Mouse (Mus musculus) liver, embryonic 14.5 days (tissue): ENCODE data around the gene Ndufb6. TPM values are rescaled to one million over a fixed set of nuclear protein-coding genes. Genes with fewer than 3 reads are reported as not detected.
A peak's percentile ranks its signal among the peaks of the same experiment; 100 is the strongest.

ENCODE experiments used
- ATAC-seq: fragments of 200-750 bp; cut with Nextera tagmentation; 2 replicates; pipeline ENCODE4 v1.8.0; 2017; ENCODE audit warnings: moderate number of reproducible peaks, mild to moderate bottlenecking, moderate library complexity; ENCODE audit not compliant: insufficient read depth
- DNase-seq, 3 experiments: peaks; one replicate each; pipeline ENCODE4 v3.0.0-alpha.2; 2012 to 2013; ENCODE audit warnings: low read depth in 3 of 3, low spot score in 3 of 3
- H3K27ac ChIP-seq: fragments of 300-500 bp; sonication (generic); 2 replicates; pipeline ENCODE4 v1.5.1; 2014; ENCODE audit warnings: moderate library complexity, mild to moderate bottlenecking, control low read depth, inconsistent platforms
- H3K27me3 ChIP-seq: fragments of 300-500 bp; sonication (generic); 2 replicates; pipeline ENCODE4 v1.6.1; 2014; ENCODE audit warnings: mild to moderate bottlenecking, low read length, moderate library complexity; ENCODE audit not compliant: control insufficient read depth, insufficient read depth
- H3K36me3 ChIP-seq: fragments of 300-500 bp; sonication (generic); replicated peaks from 2 replicates; pipeline ENCODE4 v1.6.1; 2014; ENCODE audit warnings: low read depth; ENCODE audit not compliant: control insufficient read depth, insufficient read depth
- H3K4me1 ChIP-seq, 2 experiments: fragments of 200-500 bp in 1 of 2; fragments of 300-500 bp in 1 of 2; sonication (generic) in 1 of 2; replicated peaks; 2 replicates each; pipeline ENCODE4 v1.6.1; 2012 to 2014; ENCODE audit warnings: antibody characterized with exemption in 1 of 2, inconsistent platforms in 1 of 2, low read length in 1 of 2; ENCODE audit not compliant: control insufficient read depth in 2 of 2, insufficient read depth in 2 of 2
- H3K4me2 ChIP-seq: fragments of 300-500 bp; sonication (generic); 2 replicates; pipeline ENCODE4 v1.6.1; 2014; ENCODE audit warnings: low read depth, mild to moderate bottlenecking, control low read depth, moderate library complexity
- H3K4me3 ChIP-seq, 2 experiments: fragments of 200-500 bp in 1 of 2; fragments of 300-500 bp in 1 of 2; sonication (generic) in 1 of 2; 2 replicates each; pipeline ENCODE4 v1.5.1; 2012 to 2014; ENCODE audit warnings: low read depth in 2 of 2, low read length in 2 of 2, mild to moderate bottlenecking in 2 of 2, control low read depth in 1 of 2, inconsistent platforms in 1 of 2, moderate library complexity in 1 of 2; ENCODE audit not compliant: insufficient read depth in 1 of 2
- H3K9ac ChIP-seq: fragments of 300-500 bp; sonication (generic); replicated peaks from 2 replicates; pipeline ENCODE4 v1.6.1; 2014; ENCODE audit warnings: mild to moderate bottlenecking, control low read depth, moderate library complexity
- H3K9me3 ChIP-seq: fragments of 300-500 bp; sonication (generic); 2 replicates; pipeline ENCODE4 v1.6.1; 2016; ENCODE audit warnings: low read length, mixed read lengths; ENCODE audit not compliant: control insufficient read depth
- CTCF ChIP-seq: IDR thresholded peaks from 2 replicates; pipeline ENCODE4 v1.5.1; 2016; ENCODE audit warnings: antibody characterized with exemption, low read depth, control low read depth
- EP300 ChIP-seq: IDR thresholded peaks from 2 replicates; pipeline ENCODE4 v1.6.1; 2016; ENCODE audit warnings: antibody characterized with exemption, low read depth
- WGBS: fragments of 180-500 bp; shearing (Covaris S2); extraction: QIAGEN DNeasy Blood & Tissue Kit; methylation state at CpG from one replicate; pipeline ENCODE4 v1.1.7; 2014; ENCODE audit not compliant: insufficient replicate concordance; 5-methylcytosine and 5-hydroxymethylcytosine counted together
- polyA plus RNA-seq, 2 experiments: library from polyadenylated mRNA; depleted of rRNA in 1 of 2; stranded (reverse) in 1 of 2; unstranded in 1 of 2; fragments of >200 nt; fragmentation: Nextera tagmentation in 1 of 2; extraction: Ambion mirVana in 1 of 2; gene quantifications; 2 replicates each; pipeline versions ENCODE4 v1.2.1 to v1.2.3; 2012 to 2014

The Ndufb6 gene
- polyA plus RNA-seq (2012; rRNA removed) (56.4 and 62.1 TPM in 2 replicates), polyA plus RNA-seq (2014; fragmentation: Nextera tagmentation; extraction: Ambion mirVana) (161 TPM in 2 replicates)

DNA sequence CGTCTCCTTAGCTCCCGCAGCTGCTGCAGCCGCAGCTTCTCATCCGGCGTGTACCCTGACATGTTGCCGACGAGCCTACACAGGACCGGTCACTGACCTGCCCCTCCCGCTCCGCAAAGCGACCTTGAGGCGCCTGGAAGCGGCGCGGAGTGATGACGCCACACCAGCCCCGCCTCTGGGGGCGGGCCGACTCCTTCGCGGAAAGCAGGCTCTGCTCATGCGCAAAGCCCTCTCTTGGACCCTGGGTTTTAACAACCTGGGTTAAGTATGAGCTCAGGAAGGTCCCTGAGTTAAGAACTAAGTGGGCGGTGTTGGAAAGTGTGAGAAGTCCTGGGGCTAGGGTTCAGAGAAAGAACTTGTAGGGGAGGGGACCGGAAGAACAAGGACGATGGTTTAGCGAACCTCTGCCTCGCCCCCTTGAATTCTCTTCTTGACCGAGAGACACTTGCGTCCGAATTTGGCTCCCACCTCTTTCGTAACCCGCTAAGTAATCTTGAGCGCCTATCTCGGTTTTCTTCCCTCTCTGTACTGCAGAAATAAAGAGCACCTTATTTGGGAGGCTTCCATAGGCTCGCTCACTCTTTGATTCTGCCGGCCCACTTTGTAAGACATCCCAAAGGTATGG, at the start of gene Ndufb6:
Ndufb6 (minus strand) TSS at position 146 of the 625 bp plus-strand sequence.
- TF ChIP-seq EP300 (no peak), CTCF (no peak)
- under 1% methylated on average over 36 of the region's 36 CpGs for WGBS
- H3K36me3 ChIP-seq: no peaks in the 10 kb centered on the region

DNA sequence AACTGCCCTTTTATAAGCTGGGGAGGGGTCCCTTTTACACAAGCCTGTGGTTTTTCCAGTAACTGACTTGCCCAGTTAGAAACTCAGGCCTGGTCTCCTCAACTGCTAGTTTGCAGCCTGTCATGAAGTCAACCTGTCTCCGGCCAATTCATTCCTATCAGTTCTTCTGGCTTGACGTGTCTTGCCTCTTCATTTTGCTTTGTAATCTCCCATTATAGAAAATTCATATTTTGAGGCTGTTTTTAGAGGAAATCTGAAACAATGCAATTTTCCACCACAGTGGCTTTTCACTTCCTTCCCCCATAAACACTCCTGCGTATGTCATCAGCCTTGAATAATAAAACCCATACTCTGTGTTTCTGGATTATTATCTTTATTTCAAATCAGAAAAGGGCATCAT, 47.9 kb upstream of the Ndufb6 start:
- Histone ChIP-seq H3K36me3 (no peaks in the 10 kb centered on the region), H3K4me1 (no peaks in the 10 kb centered on the region), H3K4me3 (no peak overlapping the region), H3K27me3 (no peaks in the 10 kb centered on the region), H3K9ac (no peak overlapping the region), H3K27ac (no peak overlapping the region), H3K4me2 (no peak overlapping the region), H3K9me3 (no peaks in the 10 kb centered on the region)
- ATAC-seq: no peak
- no peak for DNase-seq
- WGBS: 41% methylated on average over 3 of the region's 3 CpGs
- TF ChIP-seq CTCF: no peak
- TF ChIP-seq EP300: no peak

More for the DNA sequence above, at the start of gene Ndufb6:
- Histone ChIP-seq H3K9ac (peak within 1 kb of the TSS; percentile 82), H3K4me3 (peak within 1 kb of the TSS; percentile 85 to 89), H3K27me3 (no peaks in the 10 kb centered on the region), H3K4me1 (peaks cover 0 to 5% of the 10 kb centered on the region in 2 experiments; a peak in 1 of 4 replicates), H3K4me2 (peak within 1 kb of the TSS; percentile 72), H3K9me3 (no peaks in the 10 kb centered on the region), H3K27ac (peak within 1 kb of the TSS; percentile 5; the same call in 1 of the 2 replicates)
- peak; percentile 98 for ATAC-seq
- peak; percentile 81 to 86 (median 85) for DNase-seq

DNA sequence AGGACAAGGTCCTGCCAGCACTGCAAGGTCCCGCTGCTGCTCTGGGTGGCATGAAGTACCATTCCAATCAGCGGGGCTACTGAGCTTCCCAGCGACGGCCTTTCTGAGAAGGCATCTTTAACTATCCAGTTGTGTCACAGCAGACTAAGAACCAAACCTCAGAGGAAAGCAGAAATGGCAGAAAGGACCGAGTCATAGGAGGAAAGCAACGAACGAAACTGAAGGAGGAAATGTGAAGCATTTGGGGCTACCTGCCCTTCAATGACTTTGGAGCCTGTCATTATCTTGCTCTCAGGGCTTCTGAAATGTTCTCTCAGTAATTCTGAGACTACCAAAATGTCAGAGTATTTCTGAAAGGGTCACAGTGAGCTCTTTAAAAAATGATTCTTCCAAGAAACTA, 45.4 kb upstream of the Ndufb6 start:
- no peak for DNase-seq
- 58% methylated on average over 7 of the region's 7 CpGs for WGBS

DNA sequence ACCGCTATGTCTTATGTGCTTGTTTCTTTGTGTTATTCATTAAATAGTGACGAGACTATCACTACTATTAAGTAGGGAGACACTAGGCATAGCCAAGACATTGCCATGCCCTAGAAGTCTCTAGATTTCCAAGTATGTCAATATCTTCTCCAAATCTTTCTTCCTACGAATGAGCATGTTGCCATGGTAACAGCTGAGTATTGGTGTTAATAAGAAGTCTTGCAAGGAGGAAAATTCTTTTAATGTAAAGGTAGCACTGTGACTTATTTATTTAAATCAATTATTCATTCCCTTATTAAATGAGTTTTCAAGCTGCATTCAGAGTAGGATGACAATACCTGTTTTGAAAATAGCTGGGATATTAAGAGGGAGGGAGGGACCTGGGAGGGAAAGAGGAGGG, 38.2 kb upstream of the Ndufb6 start:
- no peak overlapping the region for H3K4me3 ChIP-seq
- TF ChIP-seq EP300 (no peak), CTCF (no peak)
- H3K4me2 ChIP-seq: no peak overlapping the region
- H3K27ac ChIP-seq: no peak overlapping the region
- DNase-seq: no peak
- no peak for ATAC-seq
- no peaks in the 10 kb centered on the region for H3K27me3 ChIP-seq
- H3K36me3 ChIP-seq: no peaks in the 10 kb centered on the region
- H3K9ac ChIP-seq: no peak overlapping the region
- no peaks in the 10 kb centered on the region for H3K9me3 ChIP-seq
- H3K4me1 ChIP-seq: peaks cover 0 to 6% of the 10 kb centered on the region in 2 experiments; a peak in 1 of 4 replicates
- WGBS: 59% methylated on average over 3 of the region's 3 CpGs

More for the DNA sequence above, 45.4 kb upstream of the Ndufb6 start:
- no peak for ATAC-seq
- H3K27me3 ChIP-seq: no peaks in the 10 kb centered on the region
- no peaks in the 10 kb centered on the region for H3K4me1 ChIP-seq
- H3K4me2 ChIP-seq: no peak overlapping the region
- H3K9ac ChIP-seq: no peak overlapping the region
- H3K27ac ChIP-seq: no peak overlapping the region
- H3K9me3 ChIP-seq: no peaks in the 10 kb centered on the region
- TF ChIP-seq EP300: no peak
- H3K36me3 ChIP-seq: no peaks in the 10 kb centered on the region
- H3K4me3 ChIP-seq: no peak overlapping the region

DNA sequence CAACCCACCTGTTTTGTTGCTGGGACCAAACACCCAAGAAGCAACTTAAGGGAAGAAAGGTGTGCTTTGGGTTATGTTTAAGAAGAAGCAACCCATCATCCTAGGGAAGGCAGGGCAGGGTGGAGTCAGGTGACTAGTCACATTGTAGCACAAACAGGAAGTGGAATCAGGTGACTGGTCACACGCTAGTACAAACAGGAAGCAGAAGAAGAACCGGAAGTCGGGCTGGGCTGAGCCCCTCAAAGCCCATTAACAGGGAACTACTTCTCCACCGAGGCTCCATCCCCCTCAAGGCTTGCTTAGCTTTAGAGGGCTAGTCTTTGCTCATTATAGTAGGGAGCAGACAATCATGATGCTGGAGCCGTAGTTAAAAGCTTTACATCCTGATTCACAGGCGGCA, 33.8 kb upstream of the Ndufb6 start:
- H3K4me2 ChIP-seq: no peak overlapping the region
- no peak overlapping the region for H3K4me3 ChIP-seq
- no peak for DNase-seq
- H3K27ac ChIP-seq: no peak overlapping the region
- no peak for TF ChIP-seq EP300
- TF ChIP-seq CTCF: no peak
- H3K9me3 ChIP-seq: no peaks in the 10 kb centered on the region
- H3K4me1 ChIP-seq: peaks cover 0 to 11% of the 10 kb centered on the region in 2 experiments; a peak in 1 of 4 replicates
- H3K27me3 ChIP-seq: no peaks in the 10 kb centered on the region
- H3K9ac ChIP-seq: no peak overlapping the region
- WGBS: 38% methylated on average over 6 of the region's 6 CpGs
- ATAC-seq: no peak
- H3K36me3 ChIP-seq: no peaks in the 10 kb centered on the region
